Mouse (Mus musculus) spleen, adult 10 weeks (tissue): Measurements from ENCODE around the gene Rab21. TPM values are rescaled to one million over a fixed set of nuclear protein-coding genes. Genes with fewer than 3 reads are reported as not detected.

Experiments
- polyA plus RNA-seq: library from polyadenylated mRNA; stranded (reverse); fragments of 350-450 nt; fragmentation: Illumina TruSeq; extraction: RNeasy Lipid Tissue Mini Kit (QIAGEN cat#74804); gene quantifications from one replicate; pipeline ENCODE4 v1.2.3, GENCODE M21; 2015; ENCODE audit warnings: low replicate concordance; ENCODE audit not compliant: insufficient read depth

The Rab21 gene
- polyA plus RNA-seq, result 77.7 TPM

DNA sequence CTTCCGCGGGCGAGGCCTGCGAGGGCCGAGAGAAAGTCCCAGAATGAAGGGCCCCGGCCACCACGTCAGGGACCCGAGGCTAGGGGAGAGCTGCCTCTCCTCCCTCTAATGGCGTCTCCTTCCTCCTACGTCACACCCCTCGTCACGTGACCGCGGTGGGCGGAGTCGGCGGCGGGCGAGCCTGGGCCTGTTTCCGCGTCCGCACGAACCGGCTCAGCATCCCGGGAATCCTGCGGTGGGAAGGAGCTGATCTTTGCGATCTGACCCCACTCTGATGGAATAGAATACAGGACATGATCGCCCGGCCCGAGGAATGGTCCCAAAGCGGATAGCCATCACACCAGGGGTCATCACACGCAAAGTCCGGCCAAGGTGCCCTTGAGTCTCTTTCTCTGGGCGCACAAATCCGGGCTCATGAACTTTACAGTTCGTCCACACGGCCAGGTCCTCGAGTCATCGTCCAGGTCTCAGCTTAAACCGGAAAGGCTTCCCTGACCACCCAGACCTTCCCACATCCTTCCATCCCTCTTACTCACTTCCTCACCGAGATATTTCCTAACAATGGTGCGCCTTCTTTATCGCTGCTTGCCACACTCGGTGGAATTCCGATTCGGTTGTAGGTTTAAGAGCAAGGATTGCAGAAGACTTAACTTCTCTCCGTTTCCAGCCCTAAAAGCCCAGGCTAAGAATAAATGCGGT, at the start of gene Rab21:
Rab21 (minus strand) TSS at position 122 of the 699 bp plus-strand sequence.

DNA sequence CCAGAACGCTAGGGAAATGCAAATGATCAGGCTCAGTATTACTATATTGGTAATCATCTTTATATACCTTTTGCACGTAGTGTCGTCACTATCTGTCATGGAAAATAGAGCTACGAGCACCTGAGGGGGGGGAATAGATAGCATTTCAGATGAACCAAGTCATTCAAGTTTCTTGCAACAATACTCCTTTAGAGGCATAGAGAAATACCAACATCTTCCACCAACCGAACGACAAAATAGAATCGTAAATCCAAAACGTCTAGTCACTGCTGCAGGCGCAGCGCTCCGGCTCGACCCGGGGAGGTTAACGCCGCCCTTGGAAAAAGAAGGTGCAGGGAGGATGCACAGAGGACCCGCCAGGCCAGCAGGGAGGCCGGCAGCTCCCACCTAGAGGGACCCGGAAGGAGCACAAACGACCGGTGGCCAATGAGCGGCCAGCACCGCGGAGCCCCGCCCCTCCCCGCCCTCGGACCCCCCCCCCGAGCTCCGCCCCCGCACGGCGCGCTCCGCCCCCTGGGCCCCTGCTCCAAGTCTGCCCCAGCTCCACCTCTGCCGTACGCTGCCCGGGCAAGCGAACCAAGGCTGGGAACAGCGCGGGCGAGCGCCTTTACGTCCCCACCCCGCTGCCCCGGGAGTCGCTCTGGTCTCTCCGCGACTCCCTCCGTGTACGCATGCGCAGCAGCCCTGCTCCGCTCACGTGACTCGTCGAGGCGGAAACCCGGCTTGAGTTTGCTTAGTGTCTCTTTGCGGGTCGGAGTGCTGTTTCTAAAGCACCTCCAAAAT, 46.6 kb upstream of the Rab21 start, which contains the start of gene Tmem19:
Tmem19 (minus strand) TSS at position 662 of the 783 bp plus-strand sequence.

DNA sequence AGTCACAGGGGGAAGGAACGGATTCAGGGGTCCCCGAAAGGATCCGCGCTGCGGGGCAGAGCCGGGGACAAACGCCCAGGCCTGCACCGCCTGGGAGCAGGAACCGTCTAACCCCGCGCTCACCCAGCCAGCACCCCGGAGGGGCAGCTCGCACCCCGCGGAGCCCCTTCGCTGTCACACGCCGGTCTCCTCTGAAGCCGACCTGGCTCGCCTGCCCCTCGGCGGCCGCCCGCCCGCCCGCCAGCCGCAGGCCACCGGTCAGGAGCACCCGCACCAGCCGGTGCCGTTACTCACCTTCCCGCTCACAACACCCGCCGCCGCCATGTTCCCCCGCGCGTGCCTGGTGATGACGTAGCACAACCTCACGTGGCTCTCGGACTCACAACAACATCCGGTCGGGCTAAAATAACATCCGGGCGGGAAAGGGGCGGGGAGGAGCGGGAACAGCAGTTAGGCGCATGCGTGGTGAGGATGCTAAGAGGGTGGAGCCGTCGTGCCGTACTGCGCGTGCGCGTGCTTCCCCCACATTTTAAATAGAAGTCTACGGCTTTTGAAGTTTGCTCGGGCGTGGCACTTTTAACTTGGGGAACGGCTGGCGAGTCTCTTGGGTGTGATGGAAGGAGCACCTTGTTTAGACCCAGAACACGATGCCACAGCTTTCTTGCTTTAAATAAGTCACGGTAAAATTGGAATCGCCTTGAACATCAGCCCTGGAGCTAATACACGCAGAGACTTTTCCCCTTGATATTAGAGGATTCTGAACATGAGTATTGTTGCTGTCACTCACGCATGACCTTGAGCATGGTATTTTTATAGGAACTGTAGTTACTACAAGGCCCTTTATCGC, 64.1 kb downstream of the Rab21 start, which contains the start of gene Tbc1d15:
Tbc1d15 (minus strand) TSS at position 380 of the 847 bp plus-strand sequence.

Other genes with a start within 250 kb of the Rab21 start
- gene Tph2, start 130.6 kb downstream of the Rab21 start, polyA plus RNA-seq, result not detected
- gene Tbc1d15, start 64.1 kb downstream of the Rab21 start, polyA plus RNA-seq, result 93.2 TPM
- 36.5 TPM for gene Tmem19, start 46.9 kb upstream of the Rab21 start, polyA plus RNA-seq
- 20.1 TPM for gene Thap2, start 68.8 kb upstream of the Rab21 start, polyA plus RNA-seq
- gene Zfc3h1, start 69.4 kb upstream of the Rab21 start, polyA plus RNA-seq, result 232 TPM